Mouse (Mus musculus): ENCODE measurements around the gene Ankrd60. TPM values are rescaled to one million over a fixed set of nuclear protein-coding genes. Genes with fewer than 3 reads are reported as not detected.
A peak's percentile ranks its signal among the peaks of the same experiment; 100 is the strongest.

Ankrd60 gene
- polyA plus RNA-seq, 1 experiment from 2014 or later = not detected

GRCm38 (mm10) chr2:173582903-173583302 is 4.7 kb upstream of the Ankrd60 start:
- Histone ChIP-seq H3K4me2 (replicated peaks) (no peak overlapping the region), H3K4me3 (no peak overlapping the region), H3K27ac (replicated peaks) (no peak overlapping the region), H3K9ac (replicated peaks) (no peak overlapping the region), H3K4me1 (peaks cover 7% of the 10 kb centered on the region), H3K27me3 (peaks cover 46% of the 10 kb centered on the region), H3K9me3 (no peaks in the 10 kb centered on the region), H3K36me3 (no peaks in the 10 kb centered on the region)
- ATAC-seq (ENCODE audit: low FRiP score, low read depth) = no peak
- 90% methylated on average over 3 of the region's 3 CpGs for WGBS

- Histone ChIP-seq H3K27ac (replicated peaks) (no peak overlapping the region), H3K4me2 (replicated peaks) (no peak overlapping the region), H3K4me3 (no peak overlapping the region), H3K27me3 (peaks cover 36% of the 10 kb centered on the region), H3K9me3 (no peaks in the 10 kb centered on the region), H3K4me1 (peaks cover 11% of the 10 kb centered on the region), H3K36me3 (no peaks in the 10 kb centered on the region), H3K9ac (replicated peaks) (no peak overlapping the region)
- ATAC-seq (ENCODE audit: low FRiP score, low read depth) = no peak
These were observed 2.9 kb upstream of the Ankrd60 start for GRCm38 (mm10) chr2:173581096-173581495.

GRCm38 (mm10) chr2:173578595-173578994 is 430 bp upstream of the Ankrd60 start:
- peaks cover 11% of the 10 kb centered on the region for H3K4me1 ChIP-seq
- peak overlapping the region; percentile 95 for H3K4me2 ChIP-seq (replicated peaks)
- H3K9ac ChIP-seq (replicated peaks) = peak overlapping the region; percentile 59; the same call in 1 of the 2 replicates
- no peak for ATAC-seq (ENCODE audit: low FRiP score, low read depth)
- H3K36me3 ChIP-seq = no peaks in the 10 kb centered on the region
- H3K9me3 ChIP-seq = no peaks in the 10 kb centered on the region
- no peak overlapping the region for H3K27ac ChIP-seq (replicated peaks)
- 27% methylated on average over 8 of the region's 8 CpGs for WGBS
- peaks cover 19% of the 10 kb centered on the region for H3K27me3 ChIP-seq
- H3K4me3 ChIP-seq = peak overlapping the region; percentile 48

- Histone ChIP-seq H3K4me1 (no peaks in the 10 kb centered on the region), H3K36me3 (no peaks in the 10 kb centered on the region), H3K9ac (replicated peaks) (no peak overlapping the region), H3K4me2 (replicated peaks) (no peak overlapping the region), H3K27ac (replicated peaks) (no peak overlapping the region), H3K27me3 (no peaks in the 10 kb centered on the region), H3K4me3 (no peak overlapping the region), H3K9me3 (no peaks in the 10 kb centered on the region)
- 76% methylated on average over 9 of the region's 9 CpGs for WGBS
- no peak for ATAC-seq (ENCODE audit: low FRiP score, low read depth)
These were observed 14.0 kb downstream of the Ankrd60 start for GRCm38 (mm10) chr2:173564179-173564578.

GRCm38 (mm10) chr2:173563336-173563735 is 14.8 kb downstream of the Ankrd60 start:
- Histone ChIP-seq H3K36me3 (no peaks in the 10 kb centered on the region), H3K4me1 (no peaks in the 10 kb centered on the region), H3K27me3 (no peaks in the 10 kb centered on the region), H3K4me2 (replicated peaks) (no peak overlapping the region), H3K4me3 (no peak overlapping the region), H3K9ac (replicated peaks) (no peak overlapping the region), H3K9me3 (no peaks in the 10 kb centered on the region), H3K27ac (replicated peaks) (no peak overlapping the region)
- ATAC-seq (ENCODE audit: low FRiP score, low read depth) = no peak
- WGBS = 74% methylated on average over 7 of the region's 7 CpGs

GRCm38 (mm10) chr2:173561851-173562442 is 16.2 kb downstream of the Ankrd60 start:
- H3K27me3 ChIP-seq = no peaks in the 10 kb centered on the region
- no peak overlapping the region for H3K27ac ChIP-seq (replicated peaks)
- H3K4me3 ChIP-seq = no peak overlapping the region
- H3K9ac ChIP-seq (replicated peaks) = no peak overlapping the region
- ATAC-seq (ENCODE audit: low FRiP score, low read depth) = peak; percentile 41; the same call in 1 of the 2 replicates
- H3K4me1 ChIP-seq = no peaks in the 10 kb centered on the region
- H3K4me2 ChIP-seq (replicated peaks) = no peak overlapping the region
- H3K9me3 ChIP-seq = no peaks in the 10 kb centered on the region
- no peaks in the 10 kb centered on the region for H3K36me3 ChIP-seq
- whole genome bisulfite sequencing = 42% methylated on average over 5 of the region's 5 CpGs

GRCm38 (mm10) chr2:173558754-173559396 is 19.3 kb downstream of the Ankrd60 start:
- 88% methylated on average over 12 of the region's 12 CpGs for WGBS
- ATAC-seq (ENCODE audit: low FRiP score, low read depth) = no peak
- H3K27ac ChIP-seq (replicated peaks) = no peak overlapping the region
- no peaks in the 10 kb centered on the region for H3K9me3 ChIP-seq
- H3K4me1 ChIP-seq = no peaks in the 10 kb centered on the region
- no peak overlapping the region for H3K9ac ChIP-seq (replicated peaks)
- no peak overlapping the region for H3K4me2 ChIP-seq (replicated peaks)
- H3K4me3 ChIP-seq = no peak overlapping the region
- H3K27me3 ChIP-seq = 0 out of 2 replicates have a peak, but pooled peaks cover 7% of the 10 kb centered on the region
- H3K36me3 ChIP-seq = no peaks in the 10 kb centered on the region

- Histone ChIP-seq H3K27ac (replicated peaks) (no peak overlapping the region), H3K36me3 (no peaks in the 10 kb centered on the region), H3K9me3 (no peaks in the 10 kb centered on the region), H3K4me2 (replicated peaks) (no peak overlapping the region), H3K27me3 (0 out of 2 replicates have a peak, but pooled peaks cover 7% of the 10 kb centered on the region), H3K9ac (replicated peaks) (no peak overlapping the region), H3K4me1 (no peaks in the 10 kb centered on the region), H3K4me3 (no peak overlapping the region)
- ATAC-seq (ENCODE audit: low FRiP score, low read depth) = no peak
- 40% methylated on average over 9 of the region's 9 CpGs for WGBS
These were observed 24.3 kb downstream of the Ankrd60 start for GRCm38 (mm10) chr2:173553863-173554262.

GRCm38 (mm10) chr2:173550681-173551080 is 27.5 kb downstream of the Ankrd60 start:
- 81% methylated on average over 6 of the region's 6 CpGs for WGBS
- no peak for ATAC-seq (ENCODE audit: low FRiP score, low read depth)
- no peak overlapping the region for H3K4me3 ChIP-seq
- H3K36me3 ChIP-seq = no peaks in the 10 kb centered on the region
- H3K27me3 ChIP-seq = 0 out of 2 replicates have a peak, but pooled peaks cover 15% of the 10 kb centered on the region
- H3K9me3 ChIP-seq = no peaks in the 10 kb centered on the region
- H3K4me1 ChIP-seq = 0 out of 2 replicates have a peak, but pooled peaks cover 3% of the 10 kb centered on the region
- H3K4me2 ChIP-seq (replicated peaks) = no peak overlapping the region
- no peak overlapping the region for H3K27ac ChIP-seq (replicated peaks)
- H3K9ac ChIP-seq (replicated peaks) = no peak overlapping the region

GRCm38 (mm10) chr2:173549236-173549635 is 28.9 kb downstream of the Ankrd60 start:
- 79% methylated on average over 10 of the region's 10 CpGs for WGBS
- 0 out of 2 replicates have a peak, but pooled peaks cover 19% of the 10 kb centered on the region for H3K27me3 ChIP-seq
- ATAC-seq (ENCODE audit: low FRiP score, low read depth) = no peak
- no peaks in the 10 kb centered on the region for H3K9me3 ChIP-seq
- H3K4me3 ChIP-seq = no peak overlapping the region
- no peak overlapping the region for H3K4me2 ChIP-seq (replicated peaks)
- no peak overlapping the region for H3K9ac ChIP-seq (replicated peaks)
- H3K4me1 ChIP-seq = 0 out of 2 replicates have a peak, but pooled peaks cover 3% of the 10 kb centered on the region
- no peak overlapping the region for H3K27ac ChIP-seq (replicated peaks)
- H3K36me3 ChIP-seq = no peaks in the 10 kb centered on the region

GRCm38 (mm10) chr2:173545992-173546703 is 32.0 kb downstream of the Ankrd60 start:
- Histone ChIP-seq H3K4me1 (0 out of 2 replicates have a peak, but pooled peaks cover 3% of the 10 kb centered on the region), H3K27ac (replicated peaks) (no peak overlapping the region), H3K9ac (replicated peaks) (no peak overlapping the region), H3K4me3 (no peak overlapping the region), H3K4me2 (replicated peaks) (no peak overlapping the region), H3K27me3 (peaks cover 19% of the 10 kb centered on the region; the same call in 1 of the 2 replicates), H3K36me3 (no peaks in the 10 kb centered on the region), H3K9me3 (no peaks in the 10 kb centered on the region)
- ATAC-seq (ENCODE audit: low FRiP score, low read depth) = peak; percentile 73
- WGBS = 47% methylated on average over 15 of the region's 15 CpGs

- H3K9me3 ChIP-seq = no peaks in the 10 kb centered on the region
- ATAC-seq (ENCODE audit: low FRiP score, low read depth) = no peak
- peaks cover 10% of the 10 kb centered on the region; the same call in 1 of the 2 replicates for H3K4me1 ChIP-seq
- no peaks in the 10 kb centered on the region for H3K36me3 ChIP-seq
- no peak overlapping the region for H3K9ac ChIP-seq (replicated peaks)
- H3K4me3 ChIP-seq = no peak overlapping the region
- H3K27me3 ChIP-seq = peaks cover 19% of the 10 kb centered on the region; the same call in 1 of the 2 replicates
- H3K27ac ChIP-seq (replicated peaks) = no peak overlapping the region
- WGBS = 86% methylated on average over 4 of the region's 4 CpGs
- no peak overlapping the region for H3K4me2 ChIP-seq (replicated peaks)
These were observed 35.4 kb downstream of the Ankrd60 start for GRCm38 (mm10) chr2:173542716-173543115.

All from midbrain, embryonic 12.5 days (tissue).